Mouse (Mus musculus) heart, postnatal 0 days (tissue): Measurements from ENCODE around the gene Jun. TPM values are rescaled to one million over a fixed set of nuclear protein-coding genes. Genes with fewer than 3 reads are reported as not detected.

ENCODE experiments used
- ATAC-seq: fragments of 200-750 bp; cut with Nextera tagmentation; 2 replicates; pipeline ENCODE4 v1.8.0; 2017; ENCODE audit warnings: low read depth, moderate number of reproducible peaks, moderate library complexity; ENCODE audit not compliant: insufficient read depth
- DNase-seq: peaks from one replicate; pipeline ENCODE4 v3.0.0-alpha.2; 2016; ENCODE audit warnings: low spot score
- H3K27ac ChIP-seq: fragments of 300-500 bp; sonication (generic); 2 replicates; pipeline ENCODE4 v1.5.1; 2014; ENCODE audit warnings: low read depth, mild to moderate bottlenecking
- H3K27me3 ChIP-seq: fragments of 300-500 bp; sonication (generic); 2 replicates; pipeline ENCODE4 v1.6.1; 2014; ENCODE audit warnings: low read length, mixed read lengths; ENCODE audit not compliant: control insufficient read depth, insufficient read depth
- H3K36me3 ChIP-seq: fragments of 300-500 bp; sonication (generic); replicated peaks from 2 replicates; pipeline ENCODE4 v1.6.1; 2014; ENCODE audit warnings: low read length, mixed read lengths; ENCODE audit not compliant: control insufficient read depth, insufficient read depth
- H3K4me1 ChIP-seq: fragments of 300-500 bp; sonication (generic); 2 replicates; pipeline ENCODE4 v1.6.1; 2014; ENCODE audit warnings: antibody characterized with exemption; ENCODE audit not compliant: control insufficient read depth, insufficient read depth
- H3K4me2 ChIP-seq: fragments of 300-500 bp; sonication (generic); 2 replicates; pipeline ENCODE4 v1.6.1; 2014; ENCODE audit warnings: low read depth, mild to moderate bottlenecking, low read length, moderate library complexity
- H3K4me3 ChIP-seq: fragments of 300-500 bp; sonication (generic); 2 replicates; pipeline ENCODE4 v1.5.1; 2014; ENCODE audit warnings: low read depth, low read length
- H3K9ac ChIP-seq: fragments of 300-500 bp; sonication (generic); replicated peaks from 2 replicates; pipeline ENCODE4 v1.6.1; 2014; ENCODE audit warnings: low read depth, low read length, mixed read lengths
- H3K9me3 ChIP-seq: fragments of 300-500 bp; sonication (generic); replicated peaks from 2 replicates; pipeline ENCODE4 v1.6.1; 2016; ENCODE audit warnings: low read length; ENCODE audit not compliant: control insufficient read depth
- CTCF ChIP-seq: IDR thresholded peaks from 2 replicates; pipeline ENCODE4 v1.5.1; 2016; ENCODE audit warnings: antibody characterized with exemption, control low read depth, low read depth
- EP300 ChIP-seq: IDR thresholded peaks from 2 replicates; pipeline ENCODE4 v1.6.1; 2016; ENCODE audit warnings: antibody characterized with exemption, low read depth
- WGBS: fragments of 180-500 bp; shearing (Covaris S2); extraction: QIAGEN DNeasy Blood & Tissue Kit; methylation state at CpG from one replicate; pipeline ENCODE4 v1.1.7; 2014; 5-methylcytosine and 5-hydroxymethylcytosine counted together
- polyA plus RNA-seq: library from polyadenylated mRNA; unstranded; fragments of >200 nt; fragmentation: Nextera tagmentation; extraction: Ambion mirVana; gene quantifications from 2 replicates; pipeline ENCODE4 v1.2.1, GENCODE M21; 2015
- total RNA-seq: library from RNA; depleted of rRNA; stranded (reverse); fragments of >200 nt; gene quantifications from 2 replicates; pipeline ENCODE4 v1.2.3, GENCODE M21; 2014; ENCODE audit warnings: low replicate concordance

Jun gene
- total and polyA plus RNA-seq, 2 experiments from 2014 or later = 74.1 to 111 TPM

DNA sequence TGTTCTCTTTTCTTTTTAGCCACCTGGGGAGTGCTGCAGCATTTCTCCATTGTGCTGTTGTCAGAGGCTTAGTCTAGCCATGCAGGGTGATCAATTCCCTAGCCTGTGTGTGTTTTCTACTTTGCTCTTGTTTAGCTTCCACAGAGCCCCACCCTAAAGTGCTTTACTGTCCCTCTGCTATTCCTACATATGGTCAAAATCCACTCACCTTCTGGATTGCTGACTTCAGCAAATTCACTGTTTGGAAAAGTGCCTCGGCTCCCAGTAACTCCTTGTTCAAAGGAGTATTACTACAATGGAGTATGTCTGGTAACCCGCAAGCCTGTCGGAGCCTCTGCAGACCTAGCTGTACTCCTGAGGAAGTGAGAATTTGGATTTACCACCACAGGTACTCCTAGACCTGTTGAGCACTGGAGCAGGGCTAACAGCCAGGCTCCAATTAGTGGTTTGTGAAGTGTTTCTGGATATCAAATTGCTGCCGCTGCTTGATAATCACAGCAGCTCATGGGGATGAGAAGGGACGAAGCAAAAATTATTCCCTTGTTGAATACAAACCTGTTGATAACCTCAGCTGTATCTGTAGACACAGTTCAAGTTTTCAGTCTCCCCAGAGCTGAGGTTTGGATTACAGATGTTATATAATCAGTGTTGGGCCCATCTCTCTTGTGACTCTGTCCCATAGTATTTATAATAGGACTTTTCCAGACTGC lies 3.8 kb downstream of the Jun start:
- TF ChIP-seq CTCF (no peak), EP300 (no peak)
- Histone ChIP-seq H3K4me3 (peak overlapping the region; percentile 76), H3K9me3 (no peaks in the 10 kb centered on the region), H3K27me3 (no peaks in the 10 kb centered on the region), H3K4me2 (peak overlapping the region; percentile 79), H3K27ac (no peak overlapping the region), H3K4me1 (peaks cover 10% of the 10 kb centered on the region; the same call in 1 of the 2 replicates), H3K36me3 (no peaks in the 10 kb centered on the region), H3K9ac (peak overlapping the region; percentile 28; the same call in 1 of the 2 replicates)
- DNase-seq (no peak), ATAC-seq (no peak)
- WGBS = 34% methylated on average over 5 of the region's 5 CpGs

- Histone ChIP-seq H3K9me3 (no peaks in the 10 kb centered on the region), H3K4me3 (no peak overlapping the region), H3K27me3 (no peaks in the 10 kb centered on the region), H3K4me2 (no peak overlapping the region), H3K9ac (no peak overlapping the region), H3K27ac (no peak overlapping the region), H3K36me3 (no peaks in the 10 kb centered on the region), H3K4me1 (peaks cover 10% of the 10 kb centered on the region; the same call in 1 of the 2 replicates)
- no peak for ATAC-seq
- TF ChIP-seq CTCF (peak; percentile 31), EP300 (no peak)
- DNase-seq = no peak
- 81% methylated on average over 1 of the region's 1 CpGs for WGBS
These were observed 6.9 kb downstream of the Jun start for GRCm38 (mm10) chr4:95045133-95045532.

DNA sequence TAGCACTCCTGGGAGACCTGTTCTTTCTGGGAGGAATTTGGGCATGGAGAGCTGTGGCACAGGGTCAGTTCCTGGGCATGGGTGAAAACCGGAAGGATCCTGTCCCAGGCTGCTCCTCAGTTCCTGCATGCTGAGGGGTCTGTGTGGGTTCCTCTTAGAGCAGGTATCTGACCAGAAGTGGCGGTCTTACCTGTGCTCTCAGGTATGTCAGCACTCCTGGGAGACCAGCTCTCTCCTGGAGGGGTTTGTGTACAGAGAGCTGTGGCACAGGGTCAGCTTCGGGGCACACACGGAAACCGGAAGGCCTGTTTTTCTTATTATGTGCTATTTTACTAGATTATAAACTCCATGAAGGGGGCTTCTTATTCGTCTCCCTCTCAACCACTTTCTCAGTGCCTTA lies 7.3 kb downstream of the Jun start:
- no peak for DNase-seq
- no peak for TF ChIP-seq CTCF
- TF ChIP-seq EP300 = no peak
- Histone ChIP-seq H3K4me2 (no peak overlapping the region), H3K4me3 (no peak overlapping the region), H3K9me3 (no peaks in the 10 kb centered on the region), H3K4me1 (peaks cover 10% of the 10 kb centered on the region; the same call in 1 of the 2 replicates), H3K9ac (no peak overlapping the region), H3K36me3 (no peaks in the 10 kb centered on the region), H3K27ac (no peak overlapping the region), H3K27me3 (no peaks in the 10 kb centered on the region)
- no peak for ATAC-seq
- 85% methylated on average over 6 of the region's 6 CpGs for WGBS

DNA sequence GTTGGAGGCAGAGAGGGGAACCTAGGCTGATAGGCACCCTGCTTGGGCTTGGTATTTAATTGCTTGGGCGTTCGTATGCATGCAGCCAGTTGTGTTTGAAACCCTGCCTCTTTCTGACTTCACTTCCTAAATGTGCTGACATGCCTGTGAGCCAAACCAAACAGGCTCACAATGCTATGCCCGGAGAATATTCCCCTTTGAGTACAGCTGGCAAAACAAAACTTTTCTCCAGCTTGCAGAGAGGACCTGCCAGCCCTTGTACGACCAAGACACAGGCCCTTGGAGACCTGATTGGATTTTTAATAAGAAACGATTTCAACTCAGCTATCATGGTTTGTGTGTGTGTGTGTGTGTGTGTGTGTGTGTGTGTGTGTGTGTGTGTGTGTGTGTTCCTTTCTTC lies 14.0 kb downstream of the Jun start:
- Histone ChIP-seq H3K4me2 (no peak overlapping the region), H3K27me3 (no peaks in the 10 kb centered on the region), H3K9me3 (no peaks in the 10 kb centered on the region), H3K4me3 (no peak overlapping the region), H3K27ac (no peak overlapping the region), H3K9ac (no peak overlapping the region), H3K4me1 (no peaks in the 10 kb centered on the region), H3K36me3 (no peaks in the 10 kb centered on the region)
- peak; percentile 58 for DNase-seq
- no peak for TF ChIP-seq CTCF
- TF ChIP-seq EP300 = no peak
- ATAC-seq = peak; percentile 33; the same call in 1 of the 2 replicates
- 32% methylated on average over 5 of the region's 5 CpGs for WGBS

GRCm38 (mm10) chr4:95031158-95031557 lies 20.9 kb downstream of the Jun start:
- Histone ChIP-seq H3K36me3 (no peaks in the 10 kb centered on the region), H3K27ac (no peak overlapping the region), H3K9ac (no peak overlapping the region), H3K4me1 (no peaks in the 10 kb centered on the region), H3K4me3 (no peak overlapping the region), H3K27me3 (no peaks in the 10 kb centered on the region), H3K4me2 (no peak overlapping the region), H3K9me3 (no peaks in the 10 kb centered on the region)
- 48% methylated on average over 4 of the region's 4 CpGs for WGBS
- DNase-seq = no peak
- ATAC-seq = no peak
- no peak for TF ChIP-seq EP300
- no peak for TF ChIP-seq CTCF
